Mouse (Mus musculus): Measurements from ENCODE around the gene Timm44.

GRCm38 (mm10) chr8:4269609-4270008, 6.1 kb downstream of the Timm44 start:
- TF ChIP-seq ETS1 (IDR thresholded peaks at IDR 0.05; ENCODE audit: low read depth, low read length) = no peak
- no peak for TF ChIP-seq USF2 (IDR thresholded peaks at IDR 0.05; ENCODE audit: borderline replicate concordance in 1 of 2, insufficient read depth in 1 of 2, low read depth in 1 of 2, low read length in 2 of 2)
- TF ChIP-seq SMC3 (IDR thresholded peaks at IDR 0.05; ENCODE audit: low read depth, low read length) = no peak
- TF ChIP-seq POLR2A (IDR thresholded peaks at IDR 0.05; ENCODE audit: control insufficient read depth in 1 of 2, insufficient read depth in 1 of 2, low read depth in 1 of 2, low read length in 2 of 2, poor library complexity in 1 of 2) = no peak
- no peak for TF ChIP-seq CTCF (IDR thresholded peaks at IDR 0.05 in 2 of 3, conservative IDR thresholded peaks at IDR 0.05 in 1 of 3; ENCODE audit: control insufficient read depth in 1 of 3, insufficient read depth in 1 of 3, low read depth in 2 of 3, low read length in 3 of 3, poor library complexity in 1 of 3, severe bottlenecking in 1 of 3)
- TF ChIP-seq ZKSCAN1 (IDR thresholded peaks at IDR 0.05; ENCODE audit: low read depth, low read length) = no peak
- no peak for TF ChIP-seq SIN3A (IDR thresholded peaks at IDR 0.05; ENCODE audit: low read length)
- TF ChIP-seq POLR2AphosphoS2 (IDR thresholded peaks at IDR 0.05; ENCODE audit: low read length) = no peak
- no peak for TF ChIP-seq MAX (IDR thresholded peaks at IDR 0.05; ENCODE audit: low read length)
